Comparison of ENCODE assay signal across 12 mouse cellular contexts in the genomic region with DNA sequence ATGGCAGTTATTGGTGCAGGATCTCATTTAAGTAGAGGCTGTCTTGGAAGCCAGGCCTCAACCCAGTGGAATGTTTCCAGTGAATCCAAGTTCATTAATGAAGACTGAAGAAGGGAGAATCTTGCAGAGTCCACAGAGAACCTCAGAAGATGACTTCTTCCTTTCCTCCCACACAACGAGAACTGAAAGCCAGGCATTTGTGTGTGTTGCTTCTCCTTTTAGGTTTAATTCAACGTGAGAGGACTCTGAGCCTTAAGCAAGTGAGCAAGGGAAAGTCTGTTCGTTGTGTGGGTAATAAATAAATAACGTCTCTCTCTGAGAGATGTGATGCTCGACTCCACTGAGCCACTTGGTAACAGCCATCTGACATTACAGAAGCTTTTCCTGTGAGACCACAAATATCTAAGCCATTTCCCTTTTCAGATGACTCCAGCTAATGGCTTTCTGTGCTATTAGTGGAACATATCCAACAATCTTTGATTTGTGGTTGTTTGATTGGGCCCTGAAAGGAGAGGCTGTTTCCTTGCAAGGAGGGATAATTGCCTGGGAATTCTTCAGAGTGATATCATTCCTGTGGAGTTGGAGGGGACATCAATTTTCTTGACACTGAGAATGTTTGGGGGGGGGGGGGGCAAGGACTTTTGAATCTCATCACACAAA.
DNase-seq lines count a peak whose midpoint lies in the region; ATAC-seq and TF ChIP-seq lines count a peak whose summit lies in the region.
"Had no signal": no experiment of that assay in that cellular context is flagged by ENCODE, and none has a peak within 500 bp of the region (broad histone marks: within the 10 kb centered on the region; RNA-seq: fewer than 3 reads in every experiment).

No protein-coding gene starts in this region.

- no peaks in the 10 kb centered on the region for H3K79me2 ChIP-seq in heart, adult 2 months (replicated peaks; ENCODE audit: control insufficient read depth, insufficient read depth, low read length)
- no peaks in the 10 kb centered on the region for H3K79me2 ChIP-seq in myocyte (ENCODE audit: control insufficient read depth, insufficient read depth)

- H3K36me3 ChIP-seq in heart, adult 2 months (ENCODE audit: control insufficient read depth, insufficient read depth, low read length): no peaks in the 10 kb centered on the region
- no peaks in the 10 kb centered on the region for H3K36me3 ChIP-seq in midbrain, embryonic 11.5 days (ENCODE audit: control insufficient read depth, insufficient read depth, low read length)
- H3K36me3 ChIP-seq in midbrain, embryonic 10.5 days: no peaks in the 10 kb centered on the region
- no peaks in the 10 kb centered on the region for H3K36me3 ChIP-seq in intestine, embryonic 15.5 days
- H3K36me3 ChIP-seq in myocyte (ENCODE audit: control insufficient read depth, insufficient read depth): no peaks in the 10 kb centered on the region
- H3K36me3 ChIP-seq: liver, embryonic 12.5 days had no signal

- no peak overlapping the region for H3K4me2 ChIP-seq in midbrain, embryonic 11.5 days
- no peak overlapping the region for H3K4me2 ChIP-seq in intestine, embryonic 15.5 days (replicated peaks)
- peak overlapping the region; percentile 63 for H3K4me2 ChIP-seq in myocyte (ENCODE audit: low read depth)
- H3K4me2 ChIP-seq: liver, embryonic 12.5 days had no signal

- peak; percentile 24 for DNase-seq in heart, adult 8-10 months (ENCODE audit: low spot score)
- no peak for DNase-seq in heart, adult 2 months
- DNase-seq in midbrain, embryonic 11.5 days (ENCODE audit: low spot score, missing footprints): peak; percentile 47
- no peak for DNase-seq in midbrain, embryonic 10.5 days (ENCODE audit: low spot score)
- no peak for DNase-seq in testis, postnatal 10 days (ENCODE audit: low spot score)
- DNase-seq in retina, postnatal 1 day: no peak
- DNase-seq: cerebellum, postnatal 25 days; thymus, postnatal 25 days had no signal

- no peak for TF ChIP-seq POLR2A in heart, adult 2 months (IDR thresholded peaks at IDR 0.05; ENCODE audit: insufficient read depth, low read depth, low read length)
- TF ChIP-seq POLR2A in myocyte (IDR thresholded peaks at IDR 0.05; ENCODE audit: insufficient read length, low read depth): no peak

- H3ac ChIP-seq in myocyte (ENCODE audit: control insufficient read depth, insufficient read length): no peak overlapping the region

- 26% methylated on average over 5 of the region's 5 CpGs for WGBS in heart, adult 2 months
- 85% methylated on average over 5 of the region's 5 CpGs for WGBS in midbrain, embryonic 11.5 days
- WGBS in midbrain, embryonic 10.5 days: 83% methylated on average over 5 of the region's 5 CpGs
- WGBS in intestine, embryonic 15.5 days: 24% methylated on average over 5 of the region's 5 CpGs

- H3K9ac ChIP-seq in heart, adult 2 months (ENCODE audit: low read depth, low read length): no peak overlapping the region
- no peak overlapping the region for H3K9ac ChIP-seq in midbrain, embryonic 11.5 days (ENCODE audit: low read length)
- no peak overlapping the region for H3K9ac ChIP-seq in intestine, embryonic 15.5 days
- H3K9ac ChIP-seq: liver, embryonic 12.5 days had no signal

- no peak for TF ChIP-seq EP300 in heart, adult 2 months (IDR thresholded peaks at IDR 0.05; ENCODE audit: insufficient read depth, low read depth, low read length)

- ATAC-seq in midbrain, embryonic 11.5 days (ENCODE audit: low FRiP score): no peak
- ATAC-seq in intestine, embryonic 15.5 days: peak; percentile 70
- ATAC-seq: liver, embryonic 12.5 days had no signal

- intact Hi-C loops in heart, adult 2 months (cut with DNase I): loop anchor here (5.0 kb wide), 1 partner anchor 729 kb away; no protein-coding TSS in a partner anchor

- no peaks in the 10 kb centered on the region for H3K9me3 ChIP-seq in midbrain, embryonic 11.5 days (ENCODE audit: control insufficient read depth, low read length)
- H3K9me3 ChIP-seq in midbrain, embryonic 10.5 days (replicated peaks): no peaks in the 10 kb centered on the region
- no peaks in the 10 kb centered on the region for H3K9me3 ChIP-seq in intestine, embryonic 15.5 days
- H3K9me3 ChIP-seq: liver, embryonic 12.5 days had no signal

- no peaks in the 10 kb centered on the region for H3K27me3 ChIP-seq in heart, adult 2 months (ENCODE audit: control insufficient read depth, insufficient read depth, low read length)
- no peaks in the 10 kb centered on the region for H3K27me3 ChIP-seq in midbrain, embryonic 11.5 days (ENCODE audit: control insufficient read depth, insufficient read depth, low read length)
- H3K27me3 ChIP-seq in midbrain, embryonic 10.5 days (ENCODE audit: low read depth, poor library complexity, severe bottlenecking): no peaks in the 10 kb centered on the region
- H3K27me3 ChIP-seq in intestine, embryonic 15.5 days (replicated peaks): no peaks in the 10 kb centered on the region
- H3K27me3 ChIP-seq in myocyte (ENCODE audit: control insufficient read depth, insufficient read depth, insufficient read length): no peaks in the 10 kb centered on the region
- H3K27me3 ChIP-seq: liver, embryonic 12.5 days had no signal

- TF ChIP-seq CTCF in heart, adult 2 months (IDR thresholded peaks at IDR 0.05): no peak

- no peak overlapping the region for H3K4me3 ChIP-seq in heart, adult 2 months
- no peak overlapping the region for H3K4me3 ChIP-seq in midbrain, embryonic 11.5 days (ENCODE audit: low read depth, low read length)
- H3K4me3 ChIP-seq in midbrain, embryonic 10.5 days: no peak overlapping the region
- H3K4me3 ChIP-seq in intestine, embryonic 15.5 days (replicated peaks): no peak overlapping the region
- no peak overlapping the region for H3K4me3 ChIP-seq in myocyte
- H3K4me3 ChIP-seq: erythroblast, embryonic 14.5 days; liver, embryonic 12.5 days had no signal

- H3K27ac ChIP-seq in heart, adult 2 months: no peak overlapping the region
- H3K27ac ChIP-seq in midbrain, embryonic 11.5 days (ENCODE audit: low read depth, low read length): no peak overlapping the region
- no peak overlapping the region for H3K27ac ChIP-seq in midbrain, embryonic 10.5 days (replicated peaks)
- 0 out of 2 replicates have a peak overlapping the region, but pooled peaks have one; percentile 5 for H3K27ac ChIP-seq in intestine, embryonic 15.5 days
- H3K27ac ChIP-seq: liver, embryonic 12.5 days had no signal

- no peaks in the 10 kb centered on the region for H3K4me1 ChIP-seq in heart, adult 2 months (ENCODE audit: control insufficient read depth, insufficient read depth, low read length)
- H3K4me1 ChIP-seq in midbrain, embryonic 11.5 days (ENCODE audit: control insufficient read depth, insufficient read depth, low read length): no peaks in the 10 kb centered on the region
- H3K4me1 ChIP-seq in midbrain, embryonic 10.5 days: no peaks in the 10 kb centered on the region
- H3K4me1 ChIP-seq in intestine, embryonic 15.5 days (replicated peaks): peaks cover 7% of the 10 kb centered on the region; the same call in 1 of the 2 replicates
- H3K4me1 ChIP-seq: liver, embryonic 12.5 days had no signal

TF ChIP-seq in myocyte, 11 proteins besides CTCF, POLR2A, EP300 and RAD21:
- no peak for TF ChIP-seq TCF12 (IDR thresholded peaks at IDR 0.05; ENCODE audit: insufficient read depth, poor library complexity, severe bottlenecking)
- no peak for TF ChIP-seq MAX (IDR thresholded peaks at IDR 0.05; ENCODE audit: low read depth)
- TF ChIP-seq REST (IDR thresholded peaks at IDR 0.05; ENCODE audit: insufficient read depth, insufficient read length): no peak
- TF ChIP-seq CEBPB (IDR thresholded peaks at IDR 0.05; ENCODE audit: insufficient read depth, poor library complexity, severe bottlenecking): no peak
- no peak for TF ChIP-seq SRF (IDR thresholded peaks at IDR 0.05; ENCODE audit: control insufficient read depth, insufficient read length, low read depth)
- no peak for TF ChIP-seq MYOD1 (IDR thresholded peaks at IDR 0.05; ENCODE audit: control insufficient read depth in 1 of 3, insufficient read length in 2 of 3, low read depth in 2 of 3)
- TF ChIP-seq USF1 (IDR thresholded peaks at IDR 0.05; ENCODE audit: low read depth): no peak
- no peak for TF ChIP-seq TCF3 (IDR thresholded peaks at IDR 0.05; ENCODE audit: insufficient read length, low read depth)
- no peak for TF ChIP-seq POLR2AphosphoS2 (IDR thresholded peaks at IDR 0.05; ENCODE audit: insufficient read length, low read depth)
- TF ChIP-seq E2F4 (IDR thresholded peaks at IDR 0.05; ENCODE audit: insufficient read depth): no peak
- no peak for TF ChIP-seq MYOG (IDR thresholded peaks at IDR 0.05; ENCODE audit: control insufficient read depth in 1 of 3, insufficient read depth in 1 of 3, insufficient read length in 2 of 3, low read depth in 2 of 3)
TF ChIP-seq in myocyte: peak in this region for 0.

Comparison
In these comparisons a context has a peak if more than half of its experiments do, and no peak if none do; other contexts are left out.
1. DNase-seq: peak in heart, adult 8-10 months (single experiment) and midbrain, embryonic 11.5 days (single experiment); none in heart, adult 2 months (0 of 2), midbrain, embryonic 10.5 days (single experiment), testis, postnatal 10 days (single experiment) and retina, postnatal 1 day (single experiment).